Mouse (Mus musculus) neural tube, embryonic 14.5 days (tissue): ENCODE data around the gene Col6a1. TPM values are rescaled to one million over a fixed set of nuclear protein-coding genes. Genes with fewer than 3 reads are reported as not detected.
A peak's percentile ranks its signal among the peaks of the same experiment; 100 is the strongest.
"Not testable (repeated sequence)": the region's sequence is repeated elsewhere in the genome, so short reads cannot be mapped to it uniquely, and the experiment has no call there.

Source experiments
- ATAC-seq: fragments of 200-750 bp; cut with Nextera tagmentation; 2 replicates; pipeline ENCODE4 v1.8.0; 2017; ENCODE audit warnings: low read depth, mild to moderate bottlenecking, moderate TSS enrichment, moderate library complexity
- H3K27ac ChIP-seq: fragments of 300-500 bp; sonication (generic); 2 replicates; pipeline ENCODE4 v1.5.1; 2014; ENCODE audit warnings: low read depth, mild to moderate bottlenecking, control low read depth, low read length, moderate library complexity, mixed read lengths
- H3K27me3 ChIP-seq: fragments of 300-500 bp; sonication (generic); 2 replicates; pipeline ENCODE4 v1.6.1; 2014; ENCODE audit warnings: low read length; ENCODE audit not compliant: control insufficient read depth, insufficient read depth
- H3K36me3 ChIP-seq: fragments of 300-500 bp; sonication (generic); 2 replicates; pipeline ENCODE4 v1.6.1; 2014; ENCODE audit warnings: low read length, mixed read lengths; ENCODE audit not compliant: control insufficient read depth, insufficient read depth
- H3K4me1 ChIP-seq: fragments of 300-500 bp; sonication (generic); 2 replicates; pipeline ENCODE4 v1.6.1; 2014; ENCODE audit warnings: low read length; ENCODE audit not compliant: control insufficient read depth, insufficient read depth
- H3K4me2 ChIP-seq: fragments of 300-500 bp; sonication (generic); 2 replicates; pipeline ENCODE4 v1.6.1; 2014; ENCODE audit warnings: mild to moderate bottlenecking, low read depth, low read length, control low read depth
- H3K4me3 ChIP-seq: fragments of 300-500 bp; sonication (generic); 2 replicates; pipeline ENCODE4 v1.5.1; 2014; ENCODE audit warnings: low read depth, low read length, control low read depth, mixed read lengths
- H3K9ac ChIP-seq: fragments of 300-500 bp; sonication (generic); replicated peaks from 2 replicates; pipeline ENCODE4 v1.6.1; 2014; ENCODE audit warnings: low read depth, mild to moderate bottlenecking, control low read depth, low read length, mixed read lengths
- H3K9me3 ChIP-seq: fragments of 300-500 bp; sonication (generic); 2 replicates; pipeline ENCODE4 v1.6.1; 2016; ENCODE audit warnings: low read length; ENCODE audit not compliant: control insufficient read depth
- WGBS: fragments of 180-500 bp; shearing (Covaris S2); extraction: QIAGEN DNeasy Blood & Tissue Kit; methylation state at CpG from one replicate; pipeline ENCODE4 v1.1.7; 2014; 5-methylcytosine and 5-hydroxymethylcytosine counted together
- polyA plus RNA-seq: library from polyadenylated mRNA; unstranded; fragments of >200 nt; fragmentation: Nextera tagmentation; extraction: Ambion mirVana; gene quantifications from 2 replicates; pipeline ENCODE4 v1.2.1, GENCODE M21; 2014

Col6a1 gene
- polyA plus RNA-seq, 1 experiment from 2014 or later = 2.6 TPM

- Histone ChIP-seq H3K4me3 (no peak overlapping the region), H3K36me3 (no peaks in the 10 kb centered on the region)
- 88% methylated on average over 3 of the region's 3 CpGs for WGBS
These were observed 27.7 kb upstream of the Col6a1 start for GRCm38 (mm10) chr10:76753640-76754039.

GRCm38 (mm10) chr10:76744267-76744666 lies 18.3 kb upstream of the Col6a1 start:
- H3K27me3 ChIP-seq, H3K9ac ChIP-seq, H3K27ac ChIP-seq, H3K4me2 ChIP-seq, ATAC-seq, H3K36me3 ChIP-seq, H3K4me1 ChIP-seq, H3K4me3 ChIP-seq, H3K9me3 ChIP-seq: not testable (repeated sequence)
- 56% methylated on average over 11 of the region's 11 CpGs for WGBS

More at GRCm38 (mm10) chr10:76753640-76754039, 27.7 kb upstream of the Col6a1 start:
- no peaks in the 10 kb centered on the region for H3K27me3 ChIP-seq
- H3K4me1 ChIP-seq = no peaks in the 10 kb centered on the region
- no peak overlapping the region for H3K9ac ChIP-seq
- no peaks in the 10 kb centered on the region; the same call in 1 of the 2 replicates for H3K9me3 ChIP-seq
- no peak overlapping the region for H3K4me2 ChIP-seq
- H3K27ac ChIP-seq = no peak overlapping the region
- no peak for ATAC-seq

- 80% methylated on average over 8 of the region's 8 CpGs for WGBS
- no peaks in the 10 kb centered on the region for H3K27me3 ChIP-seq
These were observed 10.8 kb upstream of the Col6a1 start for GRCm38 (mm10) chr10:76736764-76737163.

GRCm38 (mm10) chr10:76734979-76735378 lies 9.0 kb upstream of the Col6a1 start:
- Histone ChIP-seq H3K4me2 (no peak overlapping the region), H3K27ac (no peak overlapping the region), H3K27me3 (no peaks in the 10 kb centered on the region), H3K36me3 (no peaks in the 10 kb centered on the region), H3K4me1 (peaks cover 10% of the 10 kb centered on the region; the same call in 1 of the 2 replicates), H3K9ac (no peak overlapping the region), H3K4me3 (no peak overlapping the region), H3K9me3 (no peaks in the 10 kb centered on the region)
- WGBS = 1% methylated on average over 4 of the region's 4 CpGs
- ATAC-seq = peak; percentile 81; the same call in 1 of the 2 replicates

More at GRCm38 (mm10) chr10:76736764-76737163, 10.8 kb upstream of the Col6a1 start:
- Histone ChIP-seq H3K27ac (no peak overlapping the region), H3K36me3 (no peaks in the 10 kb centered on the region), H3K4me1 (peaks cover 10% of the 10 kb centered on the region; the same call in 1 of the 2 replicates), H3K4me2 (no peak overlapping the region), H3K9me3 (no peaks in the 10 kb centered on the region), H3K9ac (no peak overlapping the region), H3K4me3 (no peak overlapping the region)
- ATAC-seq = no peak

GRCm38 (mm10) chr10:76733677-76734068 lies 7.7 kb upstream of the Col6a1 start:
- H3K27ac ChIP-seq = peak overlapping the region; percentile 52; the same call in 1 of the 2 replicates
- H3K9ac ChIP-seq = no peak overlapping the region; the same call in 1 of the 2 replicates
- peak overlapping the region; percentile 19; the same call in 1 of the 2 replicates for H3K4me2 ChIP-seq
- ATAC-seq = no peak
- H3K36me3 ChIP-seq = no peaks in the 10 kb centered on the region
- 43% methylated on average over 3 of the region's 3 CpGs for WGBS
- H3K4me1 ChIP-seq = peaks cover 10% of the 10 kb centered on the region; the same call in 1 of the 2 replicates
- no peaks in the 10 kb centered on the region for H3K27me3 ChIP-seq
- H3K4me3 ChIP-seq = no peak overlapping the region
- no peaks in the 10 kb centered on the region for H3K9me3 ChIP-seq

GRCm38 (mm10) chr10:76732881-76733676 lies 7.1 kb upstream of the Col6a1 start:
- H3K9me3 ChIP-seq = no peaks in the 10 kb centered on the region
- H3K9ac ChIP-seq = no peak overlapping the region; the same call in 1 of the 2 replicates
- ATAC-seq = peak; percentile 76; the same call in 1 of the 2 replicates
- H3K27ac ChIP-seq = peak overlapping the region; percentile 52
- H3K4me1 ChIP-seq = peaks cover 10% of the 10 kb centered on the region; the same call in 1 of the 2 replicates
- H3K27me3 ChIP-seq = no peaks in the 10 kb centered on the region
- H3K4me2 ChIP-seq = peak overlapping the region; percentile 19; the same call in 1 of the 2 replicates
- H3K36me3 ChIP-seq = no peaks in the 10 kb centered on the region
- no peak overlapping the region for H3K4me3 ChIP-seq
- 16% methylated on average over 17 of the region's 17 CpGs for WGBS

- WGBS = 70% methylated on average over 6 of the region's 6 CpGs
- no peaks in the 10 kb centered on the region for H3K27me3 ChIP-seq
- H3K9me3 ChIP-seq = no peaks in the 10 kb centered on the region
- no peak for ATAC-seq
- peaks cover 10% of the 10 kb centered on the region; the same call in 1 of the 2 replicates for H3K4me1 ChIP-seq
- no peak overlapping the region for H3K4me3 ChIP-seq
- no peaks in the 10 kb centered on the region for H3K36me3 ChIP-seq
- H3K4me2 ChIP-seq = no peak overlapping the region
- no peak overlapping the region for H3K9ac ChIP-seq
- no peak overlapping the region for H3K27ac ChIP-seq
These were observed 6.4 kb upstream of the Col6a1 start for GRCm38 (mm10) chr10:76732391-76732790.

GRCm38 (mm10) chr10:76731621-76732239 lies 5.8 kb upstream of the Col6a1 start:
- no peaks in the 10 kb centered on the region for H3K9me3 ChIP-seq
- ATAC-seq = no peak
- H3K9ac ChIP-seq = no peak overlapping the region
- H3K27ac ChIP-seq = no peak overlapping the region
- no peaks in the 10 kb centered on the region for H3K36me3 ChIP-seq
- no peak overlapping the region for H3K4me3 ChIP-seq
- H3K27me3 ChIP-seq = no peaks in the 10 kb centered on the region
- no peak overlapping the region for H3K4me2 ChIP-seq
- 74% methylated on average over 20 of the region's 20 CpGs for WGBS
- peaks cover 10% of the 10 kb centered on the region; the same call in 1 of the 2 replicates for H3K4me1 ChIP-seq
